Mouse (Mus musculus): ENCODE results near the gene Zfp9.

DNA sequence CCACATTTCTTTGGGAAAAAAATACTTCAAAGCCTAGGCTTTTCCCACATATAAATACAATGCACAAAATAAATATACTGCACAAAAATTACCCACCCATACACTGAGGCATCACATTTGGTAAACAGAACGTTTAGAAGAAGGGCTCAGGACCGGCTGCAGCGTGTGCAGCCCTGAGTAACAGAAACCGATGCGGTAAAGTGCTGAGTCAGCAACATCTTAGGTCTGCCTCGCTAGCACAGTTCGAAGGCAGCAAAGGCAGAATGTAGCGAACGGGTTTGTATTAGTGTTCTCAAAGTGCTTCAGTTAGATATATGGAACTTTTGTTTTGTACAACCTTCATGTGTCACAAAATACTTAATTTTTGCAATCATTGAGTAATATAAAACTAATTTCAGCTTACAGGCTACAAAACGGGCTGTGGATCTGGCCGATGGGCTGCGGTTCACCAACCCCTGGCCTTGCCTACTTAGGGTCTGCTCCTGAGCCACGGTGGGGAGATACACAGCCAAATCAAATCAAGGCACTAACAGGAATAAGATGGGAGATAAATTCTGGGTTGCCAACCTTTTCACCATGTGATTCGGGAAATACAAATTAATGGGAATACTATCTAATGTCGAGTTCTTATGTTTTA, 16.9 kb downstream of the Zfp9 start:
- TF ChIP-seq POLR2A (IDR thresholded peaks at IDR 0.05; ENCODE audit: borderline replicate concordance, insufficient read depth, low read length) (no peak), CTCF (IDR thresholded peaks at IDR 0.05; ENCODE audit: borderline replicate concordance, insufficient read depth, low read depth, low read length) (no peak)

Data from cerebellum, adult 2 months (tissue).